Mouse (Mus musculus) midbrain, embryonic 13.5 days (tissue): ENCODE measurements around the gene Mark3. TPM values are rescaled to one million over a fixed set of nuclear protein-coding genes. Genes with fewer than 3 reads are reported as not detected.
A peak's percentile ranks its signal among the peaks of the same experiment; 100 is the strongest.
"Not testable (repeated sequence)": the region's sequence is repeated elsewhere in the genome, so short reads cannot be mapped to it uniquely, and the experiment has no call there.

Source experiments
- ATAC-seq: fragments of 200-750 bp; cut with Nextera tagmentation; 2 replicates; pipeline ENCODE4 v1.8.0; 2017; ENCODE audit warnings: mild to moderate bottlenecking, moderate TSS enrichment, moderate library complexity
- H3K27ac ChIP-seq: fragments of 300-500 bp; sonication (generic); 2 replicates; pipeline ENCODE4 v1.5.1; 2015; ENCODE audit warnings: inconsistent platforms, mild to moderate bottlenecking, moderate library complexity
- H3K27me3 ChIP-seq: fragments of 300-500 bp; sonication (generic); 2 replicates; pipeline ENCODE4 v1.6.1; 2015; ENCODE audit warnings: mild to moderate bottlenecking, inconsistent platforms
- H3K36me3 ChIP-seq: fragments of 300-500 bp; sonication (generic); 2 replicates; pipeline ENCODE4 v1.6.1; 2015; ENCODE audit warnings: mild to moderate bottlenecking, inconsistent platforms
- H3K4me1 ChIP-seq: fragments of 300-500 bp; sonication (generic); replicated peaks from 2 replicates; pipeline ENCODE4 v1.6.1; 2015; ENCODE audit warnings: inconsistent platforms
- H3K4me2 ChIP-seq: fragments of 300-500 bp; sonication (generic); replicated peaks from 2 replicates; pipeline ENCODE4 v1.6.1; 2015; ENCODE audit warnings: moderate library complexity, mild to moderate bottlenecking, inconsistent platforms
- H3K4me3 ChIP-seq: fragments of 300-500 bp; sonication (generic); replicated peaks from 2 replicates; pipeline ENCODE4 v1.5.1; 2015; ENCODE audit warnings: mild to moderate bottlenecking, inconsistent platforms
- H3K9ac ChIP-seq: fragments of 300-500 bp; sonication (generic); replicated peaks from 2 replicates; pipeline ENCODE4 v1.6.1; 2015; ENCODE audit warnings: mild to moderate bottlenecking, inconsistent platforms
- H3K9me3 ChIP-seq: fragments of 300-500 bp; sonication (generic); 2 replicates; pipeline ENCODE4 v1.6.1; 2016; ENCODE audit warnings: mild to moderate bottlenecking, inconsistent platforms
- WGBS: fragments of 180-500 bp; shearing (Covaris S2); methylation state at CpG from one replicate; pipeline ENCODE4 v1.1.7; 2015; 5-methylcytosine and 5-hydroxymethylcytosine counted together
- polyA plus RNA-seq: library from polyadenylated mRNA; unstranded; fragments of >200 nt; fragmentation: Nextera tagmentation; extraction: Ambion mirVana; gene quantifications from 2 replicates; pipeline ENCODE4 v1.2.1, GENCODE M21; 2015

The Mark3 gene
- polyA plus RNA-seq, 1 experiment from 2014 or later = 57.2 TPM

DNA sequence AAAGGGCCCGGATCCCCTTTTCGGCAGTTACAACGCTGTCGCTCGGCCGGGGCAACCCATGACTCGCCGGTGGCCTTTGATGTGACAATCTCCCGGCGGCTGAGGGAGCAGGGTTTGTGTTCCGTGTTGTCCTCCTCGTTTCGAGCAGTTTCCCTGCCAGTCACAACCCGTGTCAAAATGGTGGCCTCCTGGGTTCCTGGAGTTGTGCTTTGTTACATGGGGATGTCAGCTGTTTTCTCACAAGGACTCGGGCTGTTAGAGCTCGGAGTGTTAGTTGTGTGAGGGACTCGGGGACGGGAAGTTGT is 35.3 kb upstream of the Mark3 start:
- Histone ChIP-seq H3K4me1 (peaks cover 37% of the 10 kb centered on the region), H3K9me3 (no peaks in the 10 kb centered on the region), H3K4me2 (peak overlapping the region; percentile 85), H3K9ac (peak overlapping the region; percentile 92), H3K27ac (peak overlapping the region; percentile 97), H3K4me3 (peak overlapping the region; percentile 98), H3K36me3 (peaks cover 47% of the 10 kb centered on the region), H3K27me3 (no peaks in the 10 kb centered on the region)
- no peak for ATAC-seq
- WGBS = 2% methylated on average over 18 of the region's 18 CpGs

- 93% methylated on average over 3 of the region's 3 CpGs for WGBS
- Histone ChIP-seq H3K4me3 (no peak overlapping the region), H3K4me2 (no peak overlapping the region), H3K4me1 (no peaks in the 10 kb centered on the region), H3K9me3 (no peaks in the 10 kb centered on the region), H3K27ac (no peak overlapping the region), H3K27me3 (no peaks in the 10 kb centered on the region), H3K36me3 (peaks cover 58% of the 10 kb centered on the region), H3K9ac (no peak overlapping the region)
- ATAC-seq = no peak
Observed at GRCm38 (mm10) chr12:111547070-111547469, 27.3 kb upstream of the Mark3 start.

GRCm38 (mm10) chr12:111548555-111549289 is 25.6 kb upstream of the Mark3 start:
- Histone ChIP-seq H3K27me3 (no peaks in the 10 kb centered on the region), H3K4me3 (no peak overlapping the region), H3K9ac (no peak overlapping the region), H3K27ac (no peak overlapping the region), H3K4me2 (no peak overlapping the region), H3K9me3 (no peaks in the 10 kb centered on the region), H3K36me3 (peaks cover 41% of the 10 kb centered on the region), H3K4me1 (no peaks in the 10 kb centered on the region)
- 54% methylated on average over 2 of the region's 2 CpGs for WGBS
- no peak for ATAC-seq

DNA sequence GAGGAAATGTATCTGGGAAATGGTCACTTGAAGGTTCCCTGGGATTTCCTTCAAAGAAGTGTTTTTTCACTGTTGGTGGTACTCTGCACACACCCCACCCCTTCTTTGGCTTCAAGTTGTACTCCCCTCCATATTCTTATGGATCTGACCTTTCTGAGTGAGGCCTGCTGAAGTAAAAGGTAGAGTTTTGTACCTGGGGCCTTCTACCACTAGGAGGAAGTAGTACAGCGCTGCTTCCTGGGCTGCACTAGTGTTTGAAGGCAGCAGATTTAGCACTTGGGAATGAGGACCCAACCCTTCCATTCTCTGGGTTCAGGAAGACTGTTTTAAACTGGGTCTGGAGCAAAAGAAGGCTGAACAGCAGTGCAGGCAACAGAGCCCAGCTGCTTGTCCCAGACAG is 23.6 kb upstream of the Mark3 start:
- ATAC-seq = no peak
- Histone ChIP-seq H3K4me1 (no peaks in the 10 kb centered on the region), H3K9ac (no peak overlapping the region), H3K4me2 (no peak overlapping the region), H3K36me3 (peaks cover 29% of the 10 kb centered on the region), H3K27ac (no peak overlapping the region), H3K4me3 (no peak overlapping the region), H3K27me3 (no peaks in the 10 kb centered on the region), H3K9me3 (no peaks in the 10 kb centered on the region)
- 71% methylated on average over 1 of the region's 1 CpGs for WGBS

DNA sequence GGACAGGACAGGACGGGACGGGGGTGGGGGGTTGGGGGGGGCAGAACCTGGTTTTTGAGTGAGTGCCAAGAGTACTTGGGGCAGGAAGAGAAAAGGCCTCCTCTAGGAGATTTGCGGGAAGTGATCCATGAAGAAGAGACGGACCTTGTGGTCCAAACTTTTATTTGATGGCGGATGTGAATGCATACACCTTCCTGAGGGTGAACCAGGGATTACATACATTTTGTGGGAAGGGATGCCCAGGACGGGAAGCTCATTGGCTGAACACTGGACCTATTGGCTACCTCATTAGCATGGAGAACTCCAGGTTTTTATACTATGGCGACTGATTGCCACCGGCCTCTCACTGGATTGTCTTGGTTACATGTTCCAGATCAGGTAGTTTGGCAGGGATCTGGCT is 22.0 kb upstream of the Mark3 start:
- Histone ChIP-seq H3K4me1 (no peaks in the 10 kb centered on the region), H3K9me3 (no peaks in the 10 kb centered on the region), H3K4me2 (no peak overlapping the region), H3K9ac (no peak overlapping the region), H3K4me3 (no peak overlapping the region), H3K36me3 (peaks cover 18% of the 10 kb centered on the region), H3K27ac (no peak overlapping the region), H3K27me3 (no peaks in the 10 kb centered on the region)
- ATAC-seq = no peak
- 72% methylated on average over 8 of the region's 8 CpGs for WGBS

- H3K9ac ChIP-seq = no peak overlapping the region
Observed at GRCm38 (mm10) chr12:111555357-111555756, 19.0 kb upstream of the Mark3 start.

DNA sequence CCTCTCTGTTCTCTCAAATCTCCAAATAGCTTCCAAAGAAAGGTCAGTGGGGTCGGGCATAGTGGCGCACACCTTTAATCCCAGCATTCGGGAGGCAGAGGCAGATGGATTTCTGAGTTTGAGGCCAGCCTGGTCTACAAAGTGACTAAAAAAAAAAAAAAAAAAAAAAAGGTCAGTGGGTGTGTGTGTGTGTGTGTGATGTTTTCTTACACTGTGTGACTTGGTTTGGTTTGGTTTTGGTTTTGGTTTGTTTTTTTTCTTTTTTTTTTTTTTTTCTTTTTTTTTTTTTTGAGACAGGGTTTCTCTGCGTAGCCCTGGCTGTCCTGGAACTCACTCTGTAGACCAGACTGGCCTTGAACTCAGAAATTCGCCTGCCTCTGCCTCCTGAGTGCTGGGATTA is 18.4 kb upstream of the Mark3 start:
- H3K4me1 ChIP-seq, H3K27me3 ChIP-seq, ATAC-seq, H3K27ac ChIP-seq, H3K9me3 ChIP-seq, H3K4me3 ChIP-seq, H3K36me3 ChIP-seq, H3K4me2 ChIP-seq, H3K9ac ChIP-seq: not testable (repeated sequence)
- 76% methylated on average over 5 of the region's 5 CpGs for WGBS

More at GRCm38 (mm10) chr12:111555357-111555756, 19.0 kb upstream of the Mark3 start:
- Histone ChIP-seq H3K27ac (no peak overlapping the region), H3K4me2 (no peak overlapping the region), H3K4me3 (no peak overlapping the region), H3K27me3 (no peaks in the 10 kb centered on the region), H3K9me3 (no peaks in the 10 kb centered on the region), H3K36me3 (no peaks in the 10 kb centered on the region), H3K4me1 (no peaks in the 10 kb centered on the region)
- WGBS = 72% methylated on average over 4 of the region's 4 CpGs
- no peak for ATAC-seq

DNA sequence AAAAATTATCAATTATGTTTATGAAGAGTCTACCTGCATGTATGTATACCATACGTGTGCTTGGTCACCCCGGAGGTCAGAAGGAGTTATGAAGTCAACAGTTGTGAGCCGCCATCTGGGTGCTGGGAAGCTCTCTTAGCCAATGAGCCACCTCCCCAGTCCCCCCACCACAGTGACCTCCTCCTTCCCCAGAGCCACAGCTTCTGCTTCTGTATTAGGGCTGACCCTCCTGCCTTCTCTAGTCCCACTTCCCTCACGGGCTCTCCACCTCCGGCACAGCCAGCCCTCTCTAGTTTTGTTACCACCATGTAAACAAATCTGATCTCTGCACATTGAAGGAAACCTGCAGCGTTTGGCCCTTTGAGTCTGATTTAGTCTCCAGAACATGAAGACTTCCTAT is 16.8 kb upstream of the Mark3 start:
- H3K9me3 ChIP-seq = no peaks in the 10 kb centered on the region
- H3K4me3 ChIP-seq = no peak overlapping the region
- H3K36me3 ChIP-seq = no peaks in the 10 kb centered on the region
- no peak overlapping the region for H3K9ac ChIP-seq
- H3K4me2 ChIP-seq = no peak overlapping the region
- H3K27me3 ChIP-seq = no peaks in the 10 kb centered on the region
- WGBS = 80% methylated on average over 6 of the region's 6 CpGs
- ATAC-seq = no peak
- no peak overlapping the region for H3K27ac ChIP-seq
- H3K4me1 ChIP-seq = no peaks in the 10 kb centered on the region

- ATAC-seq = no peak
- Histone ChIP-seq H3K27me3 (no peaks in the 10 kb centered on the region), H3K9me3 (no peaks in the 10 kb centered on the region), H3K9ac (no peak overlapping the region), H3K27ac (no peak overlapping the region), H3K4me3 (no peak overlapping the region), H3K4me1 (no peaks in the 10 kb centered on the region), H3K36me3 (no peaks in the 10 kb centered on the region), H3K4me2 (no peak overlapping the region)
- WGBS = 70% methylated on average over 2 of the region's 2 CpGs
Observed at GRCm38 (mm10) chr12:111558655-111559054, 15.7 kb upstream of the Mark3 start.

GRCm38 (mm10) chr12:111559647-111560258 is 14.6 kb upstream of the Mark3 start:
- H3K9me3 ChIP-seq = no peaks in the 10 kb centered on the region
- ATAC-seq = no peak
- no peak overlapping the region for H3K27ac ChIP-seq
- H3K4me2 ChIP-seq = no peak overlapping the region
- WGBS = 72% methylated on average over 18 of the region's 18 CpGs
- H3K27me3 ChIP-seq = no peaks in the 10 kb centered on the region
- H3K36me3 ChIP-seq = no peaks in the 10 kb centered on the region
- H3K9ac ChIP-seq = peak overlapping the region; percentile 3; the same call in 1 of the 2 replicates
- H3K4me3 ChIP-seq = no peak overlapping the region
- H3K4me1 ChIP-seq = no peaks in the 10 kb centered on the region

GRCm38 (mm10) chr12:111560286-111560685 is 14.0 kb upstream of the Mark3 start:
- no peaks in the 10 kb centered on the region for H3K27me3 ChIP-seq
- H3K4me3 ChIP-seq = no peak overlapping the region
- WGBS = 71% methylated on average over 5 of the region's 5 CpGs
- H3K9me3 ChIP-seq = no peaks in the 10 kb centered on the region
- H3K27ac ChIP-seq = no peak overlapping the region
- no peak overlapping the region for H3K9ac ChIP-seq
- no peak for ATAC-seq
- H3K36me3 ChIP-seq = no peaks in the 10 kb centered on the region
- H3K4me1 ChIP-seq = no peaks in the 10 kb centered on the region
- no peak overlapping the region for H3K4me2 ChIP-seq

DNA sequence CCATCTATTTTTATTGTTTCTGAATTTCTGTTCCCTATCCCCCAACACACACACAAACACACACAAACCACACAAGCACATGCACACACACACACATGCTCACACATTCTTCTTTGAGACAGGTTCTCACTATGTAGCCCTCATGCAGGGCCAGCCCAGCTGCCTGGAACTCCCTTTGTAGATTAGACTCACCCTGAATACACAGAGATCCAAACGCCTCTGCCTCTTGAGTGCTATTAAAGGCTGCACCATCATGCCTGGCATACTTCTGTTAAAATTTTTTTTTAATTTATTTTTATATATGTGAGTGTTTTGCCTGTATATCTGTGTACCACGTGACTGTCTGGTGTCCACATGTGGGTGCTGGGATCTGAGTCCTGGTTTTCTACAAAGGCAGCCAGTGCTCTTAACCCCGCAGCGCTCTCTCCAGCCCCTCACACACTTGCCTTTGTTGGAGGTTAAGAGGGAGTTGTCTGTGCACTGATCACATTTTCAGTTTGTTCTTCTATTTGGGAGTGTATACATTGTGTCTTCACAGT is 12.0 kb upstream of the Mark3 start:
- no peaks in the 10 kb centered on the region for H3K9me3 ChIP-seq
- H3K27ac ChIP-seq = no peak overlapping the region
- no peak overlapping the region for H3K4me2 ChIP-seq
- no peaks in the 10 kb centered on the region for H3K36me3 ChIP-seq
- no peak overlapping the region for H3K9ac ChIP-seq
- no peak overlapping the region for H3K4me3 ChIP-seq
- H3K4me1 ChIP-seq = no peaks in the 10 kb centered on the region
- H3K27me3 ChIP-seq = no peaks in the 10 kb centered on the region
- ATAC-seq = no peak
- 44% methylated on average over 4 of the region's 4 CpGs for WGBS
